Mouse (Mus musculus) adrenal gland (tissue): ENCODE data around the gene Grin3a.

ENCODE experiments used
- intact Hi-C: fragments of 180-260 bp; cut with DNase I; formaldehyde crosslinking; loops from one replicate; pipeline ENCODE4 v1.15.1; 2025

The Grin3a gene

GRCm38 (mm10) chr4:49681812-49682211 lies 163.7 kb downstream of the Grin3a start, which contains the start of gene Ppp3r2:
Gene Ppp3r2 (minus strand): TSS chr4:49682024.
- intact Hi-C loops, result no loop called here

GRCm38 (mm10) chr4:49680171-49680875 lies 165.2 kb downstream of the Grin3a start:
- intact Hi-C loops, result no loop called here

GRCm38 (mm10) chr4:49676790-49677189 lies 168.8 kb downstream of the Grin3a start:
- intact Hi-C loops, result no loop called here

GRCm38 (mm10) chr4:49676071-49676470 lies 169.5 kb downstream of the Grin3a start:
- intact Hi-C loops, result no loop called here

- intact Hi-C loops, result no loop called here
Measured at GRCm38 (mm10) chr4:49664850-49665249, 180.7 kb downstream of the Grin3a start.

- intact Hi-C loops, result no loop called here
Measured at GRCm38 (mm10) chr4:49662231-49662630, 183.3 kb downstream of the Grin3a start.

GRCm38 (mm10) chr4:49661664-49662063 lies 183.9 kb downstream of the Grin3a start:
- intact Hi-C loops, result no loop called here

GRCm38 (mm10) chr4:49659421-49659820 lies 186.1 kb downstream of the Grin3a start:
- intact Hi-C loops, result no loop called here

GRCm38 (mm10) chr4:49639913-49640312 lies 205.6 kb downstream of the Grin3a start:
- intact Hi-C loops, result no loop called here

- intact Hi-C loops, result no loop called here
Measured at GRCm38 (mm10) chr4:49637821-49638220, 207.7 kb downstream of the Grin3a start.

- intact Hi-C loops, result no loop called here
Measured at GRCm38 (mm10) chr4:49632139-49632481, 213.4 kb downstream of the Grin3a start.

- intact Hi-C loops, result no loop called here
Measured at GRCm38 (mm10) chr4:49631319-49632138, 214.0 kb downstream of the Grin3a start, which contains the start of gene Rnf20. Gene Rnf20 (plus strand): TSS chr4:49632006.

GRCm38 (mm10) chr4:49628941-49629340 lies 216.6 kb downstream of the Grin3a start:
- intact Hi-C loops, result no loop called here

GRCm38 (mm10) chr4:49626973-49627372 lies 218.6 kb downstream of the Grin3a start:
- intact Hi-C loops, result no loop called here

- intact Hi-C loops, result loop anchor here (1.0 kb wide), 1 partner anchor 57 kb away; no protein-coding TSS in a partner anchor
Measured at GRCm38 (mm10) chr4:49624969-49625368, 220.6 kb downstream of the Grin3a start.

GRCm38 (mm10) chr4:49623916-49624315 lies 221.6 kb downstream of the Grin3a start:
- intact Hi-C loops, result no loop called here

- intact Hi-C loops, result no loop called here
Measured at GRCm38 (mm10) chr4:49622272-49622671, 223.3 kb downstream of the Grin3a start.

- intact Hi-C loops, result loop anchor here (5.0 kb wide), 1 partner anchor 38 kb away; no protein-coding TSS in a partner anchor
Measured at GRCm38 (mm10) chr4:49619861-49620260, 225.7 kb downstream of the Grin3a start.

GRCm38 (mm10) chr4:49616924-49617323 lies 228.6 kb downstream of the Grin3a start:
- intact Hi-C loops, result loop anchor here (5.0 kb wide), 1 partner anchor 35 kb away; no protein-coding TSS in a partner anchor
